Mouse (Mus musculus): ENCODE data around the gene Cnksr1. TPM values are rescaled to one million over a fixed set of nuclear protein-coding genes. Genes with fewer than 3 reads are reported as not detected.
"Not testable (repeated sequence)": the region's sequence is repeated elsewhere in the genome, so short reads cannot be mapped to it uniquely, and the experiment has no call there.

Gene Cnksr1
- polyA plus RNA-seq (2015; fragmentation: Nextera tagmentation; extraction: Ambion mirVana): 0.06 and 0.08 TPM in 2 replicates

GRCm38 (mm10) chr4:134238279-134238651 lies at the start of gene Cnksr1:
TSS of gene Cnksr1 (minus strand) at chr4:134238399.
- Histone ChIP-seq H3K4me3 (peak within 1 kb of the TSS; percentile 11; the same call in 1 of the 2 replicates), H3K9ac (0 out of 2 replicates have a peak within 1 kb of the TSS, but pooled peaks have one; percentile 49), H3K27ac (no peak within 1 kb of the TSS), H3K27me3 (peaks cover 34% of the 10 kb centered on the region), H3K4me1 (replicated peaks) (peaks cover 11% of the 10 kb centered on the region), H3K4me2 (peak within 1 kb of the TSS; percentile 31), H3K9me3 (no peaks in the 10 kb centered on the region), H3K36me3 (no peaks in the 10 kb centered on the region)
- 4% methylated on average over 18 of the region's 18 CpGs for WGBS
- no peak for ATAC-seq (ENCODE audit: low FRiP score)

GRCm38 (mm10) chr4:134287575-134288025 lies 49.4 kb upstream of the Cnksr1 start, which contains the start of gene Pdik1l:
TSS of gene Pdik1l (minus strand) at chr4:134287895.
- H3K36me3 ChIP-seq: peaks cover 23% of the 10 kb centered on the region
- WGBS: 0% methylated on average over 42 of the region's 43 CpGs
- peak within 1 kb of the TSS; percentile 94 for H3K4me2 ChIP-seq
- 0 out of 2 replicates have a peak, but pooled peaks cover 4% of the 10 kb centered on the region for H3K27me3 ChIP-seq
- no peaks in the 10 kb centered on the region for H3K9me3 ChIP-seq
- H3K9ac ChIP-seq: peak within 1 kb of the TSS; percentile 93
- H3K4me1 ChIP-seq (replicated peaks): peaks cover 25% of the 10 kb centered on the region
- H3K4me3 ChIP-seq: peak within 1 kb of the TSS; percentile 99
- ATAC-seq (ENCODE audit: low FRiP score): peak; percentile 89
- H3K27ac ChIP-seq: peak within 1 kb of the TSS; percentile 100

- Histone ChIP-seq H3K4me2 (peak overlapping the region; percentile 94), H3K36me3 (peaks cover 27% of the 10 kb centered on the region), H3K4me3 (peak overlapping the region; percentile 99), H3K27me3 (no peaks in the 10 kb centered on the region), H3K9me3 (no peaks in the 10 kb centered on the region), H3K27ac (peak overlapping the region; percentile 100), H3K4me1 (replicated peaks) (peaks cover 25% of the 10 kb centered on the region), H3K9ac (peak overlapping the region; percentile 93)
- under 1% methylated on average over 35 of the region's 59 CpGs for WGBS
- ATAC-seq (ENCODE audit: low FRiP score): peak; percentile 97
Observed at GRCm38 (mm10) chr4:134287168-134287564, 49.0 kb upstream of the Cnksr1 start.

- H3K9me3 ChIP-seq: no peaks in the 10 kb centered on the region
- WGBS: 3% methylated on average over 59 of the region's 59 CpGs
- peak overlapping the region; percentile 93 for H3K9ac ChIP-seq
- H3K4me3 ChIP-seq: peak overlapping the region; percentile 99
- peaks cover 25% of the 10 kb centered on the region for H3K4me1 ChIP-seq (replicated peaks)
- H3K27me3 ChIP-seq: no peaks in the 10 kb centered on the region
- H3K4me2 ChIP-seq: peak overlapping the region; percentile 94
- ATAC-seq (ENCODE audit: low FRiP score): peak; percentile 67
- peaks cover 33% of the 10 kb centered on the region for H3K36me3 ChIP-seq
- H3K27ac ChIP-seq: peak overlapping the region; percentile 100
Observed at GRCm38 (mm10) chr4:134286226-134287167, 48.3 kb upstream of the Cnksr1 start.

GRCm38 (mm10) chr4:134284942-134285341 lies 46.7 kb upstream of the Cnksr1 start:
- H3K27me3 ChIP-seq: no peaks in the 10 kb centered on the region
- no peak overlapping the region for H3K9ac ChIP-seq
- peaks cover 47% of the 10 kb centered on the region for H3K36me3 ChIP-seq
- no peak overlapping the region for H3K27ac ChIP-seq
- H3K4me2 ChIP-seq: no peak overlapping the region
- no peak overlapping the region for H3K4me3 ChIP-seq
- no peak for ATAC-seq (ENCODE audit: low FRiP score)
- WGBS: 96% methylated on average over 2 of the region's 2 CpGs
- peaks cover 25% of the 10 kb centered on the region for H3K4me1 ChIP-seq (replicated peaks)
- no peaks in the 10 kb centered on the region for H3K9me3 ChIP-seq

- Histone ChIP-seq H3K4me2 (no peak overlapping the region), H3K9ac (peak overlapping the region; percentile 35; the same call in 1 of the 2 replicates), H3K4me3 (no peak overlapping the region), H3K9me3 (no peaks in the 10 kb centered on the region), H3K36me3 (peaks cover 31% of the 10 kb centered on the region), H3K27me3 (no peaks in the 10 kb centered on the region), H3K27ac (no peak overlapping the region), H3K4me1 (replicated peaks) (no peaks in the 10 kb centered on the region)
- 7% methylated on average over 14 of the region's 14 CpGs for WGBS
- no peak for ATAC-seq (ENCODE audit: low FRiP score)
Observed at GRCm38 (mm10) chr4:134273417-134274345, 35.5 kb upstream of the Cnksr1 start.

GRCm38 (mm10) chr4:134272731-134273416 lies 34.7 kb upstream of the Cnksr1 start:
- Histone ChIP-seq H3K27ac (no peak overlapping the region), H3K9me3 (no peaks in the 10 kb centered on the region), H3K4me2 (no peak overlapping the region), H3K27me3 (no peaks in the 10 kb centered on the region), H3K4me1 (replicated peaks) (no peaks in the 10 kb centered on the region), H3K36me3 (peaks cover 25% of the 10 kb centered on the region), H3K9ac (no peak overlapping the region; the same call in 1 of the 2 replicates), H3K4me3 (no peak overlapping the region)
- no peak for ATAC-seq (ENCODE audit: low FRiP score)
- WGBS: 40% methylated on average over 12 of the region's 13 CpGs

- 85% methylated on average over 7 of the region's 7 CpGs for WGBS
- Histone ChIP-seq H3K4me2 (no peak overlapping the region), H3K4me1 (replicated peaks) (no peaks in the 10 kb centered on the region), H3K4me3 (no peak overlapping the region), H3K27ac (no peak overlapping the region), H3K36me3 (peaks cover 17% of the 10 kb centered on the region), H3K9me3 (no peaks in the 10 kb centered on the region), H3K9ac (no peak overlapping the region), H3K27me3 (no peaks in the 10 kb centered on the region)
- no peak for ATAC-seq (ENCODE audit: low FRiP score)
Observed at GRCm38 (mm10) chr4:134271979-134272378, 33.8 kb upstream of the Cnksr1 start.

GRCm38 (mm10) chr4:134269622-134270021 lies 31.4 kb upstream of the Cnksr1 start:
- not testable (repeated sequence) for ATAC-seq (ENCODE audit: low FRiP score); H3K27ac ChIP-seq; H3K4me2 ChIP-seq; H3K4me3 ChIP-seq; H3K9ac ChIP-seq; H3K36me3 ChIP-seq; H3K27me3 ChIP-seq; H3K4me1 ChIP-seq (replicated peaks); H3K9me3 ChIP-seq

- Histone ChIP-seq H3K9ac (no peak overlapping the region), H3K4me2 (no peak overlapping the region), H3K4me3 (no peak overlapping the region), H3K27ac (no peak overlapping the region), H3K4me1 (replicated peaks) (no peaks in the 10 kb centered on the region), H3K27me3 (no peaks in the 10 kb centered on the region), H3K9me3 (no peaks in the 10 kb centered on the region), H3K36me3 (no peaks in the 10 kb centered on the region)
- no peak for ATAC-seq (ENCODE audit: low FRiP score)
- WGBS: 89% methylated on average over 19 of the region's 19 CpGs
Observed at GRCm38 (mm10) chr4:134268102-134268655, 30.0 kb upstream of the Cnksr1 start.

- Histone ChIP-seq H3K9me3 (no peaks in the 10 kb centered on the region), H3K9ac (no peak overlapping the region), H3K27me3 (no peaks in the 10 kb centered on the region), H3K27ac (no peak overlapping the region), H3K4me3 (no peak overlapping the region), H3K36me3 (no peaks in the 10 kb centered on the region), H3K4me2 (no peak overlapping the region), H3K4me1 (replicated peaks) (no peaks in the 10 kb centered on the region)
- ATAC-seq (ENCODE audit: low FRiP score): no peak
- 68% methylated on average over 9 of the region's 9 CpGs for WGBS
Observed at GRCm38 (mm10) chr4:134265860-134266585, 27.8 kb upstream of the Cnksr1 start.

Data from hindbrain, embryonic 13.5 days (tissue).